Mouse (Mus musculus): Measurements from ENCODE around the gene Dcakd. TPM values are rescaled to one million over a fixed set of nuclear protein-coding genes. Genes with fewer than 3 reads are reported as not detected.

Gene Dcakd
- total and polyA plus RNA-seq, 2 experiments from 2014 or later = 165 to 191 TPM

GRCm38 (mm10) chr11:102956962-102957614, 71.0 kb downstream of the Dcakd start:
- Histone ChIP-seq H3K9me3 (ENCODE audit: low read length) (no peaks in the 10 kb centered on the region), H3K36me3 (ENCODE audit: insufficient read depth, low read length) (no peaks in the 10 kb centered on the region), H3K9ac (replicated peaks; ENCODE audit: low read length, poor library complexity, severe bottlenecking) (peak overlapping the region; percentile 24; the same call in 1 of the 2 replicates), H3K27me3 (ENCODE audit: insufficient read depth, low read length) (no peaks in the 10 kb centered on the region), H3K27ac (ENCODE audit: low read depth, low read length) (0 out of 2 replicates have a peak overlapping the region, but pooled peaks have one; percentile 32), H3K4me1 (ENCODE audit: insufficient read depth, low read length) (no peaks in the 10 kb centered on the region), H3K4me3 (ENCODE audit: low read depth, low read length) (no peak overlapping the region), H3K4me2 (ENCODE audit: low read depth, low read length, poor library complexity, severe bottlenecking) (no peak overlapping the region)
- WGBS = 43% methylated on average over 16 of the region's 16 CpGs
- ATAC-seq (ENCODE audit: low FRiP score) = no peak
- peak; percentile 21 for DNase-seq (ENCODE audit: low spot score)
- TF ChIP-seq CTCF (IDR thresholded peaks at IDR 0.05) = no peak

- no peak overlapping the region for H3K27ac ChIP-seq (ENCODE audit: low read depth, low read length)
- TF ChIP-seq CTCF (IDR thresholded peaks at IDR 0.05) = no peak
- ATAC-seq (ENCODE audit: low FRiP score) (no peak), DNase-seq (ENCODE audit: low spot score) (no peak)
- H3K36me3 ChIP-seq (ENCODE audit: insufficient read depth, low read length) = no peaks in the 10 kb centered on the region
- 17% methylated on average over 6 of the region's 6 CpGs for WGBS
- no peak overlapping the region for H3K4me3 ChIP-seq (ENCODE audit: low read depth, low read length)
- H3K9ac ChIP-seq (replicated peaks; ENCODE audit: low read length, poor library complexity, severe bottlenecking) = no peak overlapping the region
- peaks cover 5% of the 10 kb centered on the region for H3K27me3 ChIP-seq (ENCODE audit: insufficient read depth, low read length)
- H3K4me2 ChIP-seq (ENCODE audit: low read depth, low read length, poor library complexity, severe bottlenecking) = no peak overlapping the region
- H3K9me3 ChIP-seq (ENCODE audit: low read length) = no peaks in the 10 kb centered on the region
- peaks cover 5% of the 10 kb centered on the region for H3K4me1 ChIP-seq (ENCODE audit: insufficient read depth, low read length)
These were observed 75.2 kb downstream of the Dcakd start for GRCm38 (mm10) chr11:102952922-102953321.

DNA sequence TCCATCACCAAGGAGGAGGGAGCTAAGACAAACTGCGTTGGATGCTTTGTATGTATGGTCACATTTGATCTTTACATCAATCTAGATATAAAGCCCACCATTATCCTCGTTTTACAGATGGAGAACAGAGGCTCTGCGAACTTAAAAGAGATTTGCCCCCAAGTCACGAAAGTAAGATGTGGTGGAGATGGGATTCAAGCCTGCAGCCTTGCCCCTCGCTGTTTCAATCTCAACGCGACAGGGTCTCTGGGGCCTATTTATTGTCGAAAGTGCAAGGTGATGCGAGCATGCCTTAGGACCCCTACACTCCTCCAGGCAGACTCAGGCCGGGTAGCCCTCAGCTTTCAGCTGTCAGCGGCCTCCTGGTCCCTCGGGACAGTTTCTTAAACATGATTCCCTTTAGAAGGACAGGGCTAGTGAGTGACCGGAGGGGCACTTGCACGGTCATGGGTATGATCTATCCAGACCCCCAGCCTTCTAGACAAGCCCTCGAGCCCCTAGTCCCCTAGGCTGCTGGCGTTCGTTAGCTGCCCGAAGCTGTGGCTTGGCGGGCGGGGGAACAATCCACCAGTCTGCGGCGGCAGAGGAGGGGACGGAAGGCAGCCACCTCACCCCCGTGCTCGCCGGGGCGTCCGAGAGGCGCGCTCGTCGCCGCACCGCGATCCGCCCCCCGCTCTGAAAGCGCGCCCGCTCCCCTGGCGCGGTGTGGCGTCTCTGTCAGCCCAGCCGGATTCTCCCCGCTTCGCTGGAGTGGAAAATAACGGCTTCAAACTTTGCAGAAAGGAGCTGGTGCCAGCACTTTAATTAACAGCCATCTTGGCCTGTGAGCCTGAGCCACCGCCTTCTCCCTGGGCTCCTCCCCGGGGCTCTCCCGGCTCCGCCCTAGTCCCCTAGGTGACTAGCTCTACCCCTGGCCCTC, 79.8 kb downstream of the Dcakd start:
- 4% methylated on average over 50 of the region's 51 CpGs for WGBS

GRCm38 (mm10) chr11:102946992-102947343, 81.2 kb downstream of the Dcakd start:
- Histone ChIP-seq H3K4me2 (ENCODE audit: low read depth, low read length, poor library complexity, severe bottlenecking) (peak overlapping the region; percentile 59), H3K4me1 (ENCODE audit: insufficient read depth, low read length) (peaks cover 9% of the 10 kb centered on the region), H3K36me3 (ENCODE audit: insufficient read depth, low read length) (no peaks in the 10 kb centered on the region), H3K4me3 (ENCODE audit: low read depth, low read length) (peak overlapping the region; percentile 39; the same call in 1 of the 2 replicates), H3K9ac (replicated peaks; ENCODE audit: low read length, poor library complexity, severe bottlenecking) (no peak overlapping the region), H3K27me3 (ENCODE audit: insufficient read depth, low read length) (peaks cover 49% of the 10 kb centered on the region), H3K27ac (ENCODE audit: low read depth, low read length) (no peak overlapping the region), H3K9me3 (ENCODE audit: low read length) (no peaks in the 10 kb centered on the region)
- DNase-seq (ENCODE audit: low spot score) = no peak
- ATAC-seq (ENCODE audit: low FRiP score) = peak; percentile 34; the same call in 1 of the 2 replicates
- 12% methylated on average over 8 of the region's 8 CpGs for WGBS
- peak; percentile 49 for TF ChIP-seq CTCF (IDR thresholded peaks at IDR 0.05)

More for the DNA sequence above, 79.8 kb downstream of the Dcakd start:
- ATAC-seq (ENCODE audit: low FRiP score) (no peak), DNase-seq (ENCODE audit: low spot score) (peak; percentile 59)
- Histone ChIP-seq H3K4me1 (ENCODE audit: insufficient read depth, low read length) (peaks cover 9% of the 10 kb centered on the region), H3K4me2 (ENCODE audit: low read depth, low read length, poor library complexity, severe bottlenecking) (peak overlapping the region; percentile 73), H3K27me3 (ENCODE audit: insufficient read depth, low read length) (peaks cover 46% of the 10 kb centered on the region), H3K4me3 (ENCODE audit: low read depth, low read length) (peak overlapping the region; percentile 38), H3K9ac (replicated peaks; ENCODE audit: low read length, poor library complexity, severe bottlenecking) (peak overlapping the region; percentile 46; the same call in 1 of the 2 replicates), H3K27ac (ENCODE audit: low read depth, low read length) (no peak overlapping the region), H3K9me3 (ENCODE audit: low read length) (no peaks in the 10 kb centered on the region), H3K36me3 (ENCODE audit: insufficient read depth, low read length) (no peaks in the 10 kb centered on the region)
- TF ChIP-seq CTCF (IDR thresholded peaks at IDR 0.05) = no peak

DNA sequence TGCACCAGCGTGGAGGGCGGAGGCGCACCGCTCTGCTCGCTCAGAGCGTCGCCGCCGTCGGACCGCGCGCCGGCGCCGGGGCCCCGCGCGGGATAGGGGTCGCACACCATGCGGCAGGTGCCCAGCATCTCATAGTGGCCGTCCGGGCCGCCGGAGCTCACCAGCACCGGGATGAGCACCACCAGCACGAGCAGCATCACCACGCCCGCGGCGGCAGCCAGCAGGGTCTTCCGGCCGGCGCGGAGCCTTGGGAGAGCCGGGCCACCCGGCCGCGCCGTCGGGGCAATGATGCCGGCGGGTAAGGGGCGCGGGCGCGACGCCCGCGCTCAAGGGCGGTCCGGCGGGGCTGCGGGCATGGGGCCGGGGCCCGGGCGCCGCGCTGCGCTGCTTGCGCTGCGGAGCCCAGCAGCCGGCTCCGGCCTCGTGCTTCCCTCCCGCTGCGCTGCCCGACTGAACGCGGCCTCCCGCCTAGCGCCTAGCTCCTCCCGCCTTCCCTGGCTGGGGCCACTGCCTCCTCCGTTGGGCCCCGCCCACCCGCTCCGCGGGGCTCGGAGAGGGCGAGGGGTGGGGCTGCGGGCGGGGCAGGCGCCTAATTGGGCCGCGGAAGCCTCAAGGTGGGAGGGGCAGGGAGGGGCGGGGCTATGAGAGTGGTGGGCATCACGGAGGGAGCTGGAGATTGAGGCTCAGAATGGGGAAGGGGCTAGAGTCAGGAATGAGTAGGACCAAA, 81.7 kb downstream of the Dcakd start, which contains the start of gene C1ql1:
Gene C1ql1 (minus strand): TSS at position 424 of the 727 bp plus-strand sequence.
- H3K4me1 ChIP-seq (ENCODE audit: insufficient read depth, low read length) = peaks cover 9% of the 10 kb centered on the region
- peak; percentile 78 for DNase-seq (ENCODE audit: low spot score)
- no peaks in the 10 kb centered on the region for H3K9me3 ChIP-seq (ENCODE audit: low read length)
- peak; percentile 58 for ATAC-seq (ENCODE audit: low FRiP score)
- no peak for TF ChIP-seq CTCF (IDR thresholded peaks at IDR 0.05)
- WGBS = under 1% methylated on average over 46 of the region's 87 CpGs
- peak within 1 kb of the TSS; percentile 59 for H3K4me2 ChIP-seq (ENCODE audit: low read depth, low read length, poor library complexity, severe bottlenecking)
- peak within 1 kb of the TSS; percentile 39 for H3K4me3 ChIP-seq (ENCODE audit: low read depth, low read length)
- H3K9ac ChIP-seq (replicated peaks; ENCODE audit: low read length, poor library complexity, severe bottlenecking) = 0 out of 2 replicates have a peak within 1 kb of the TSS, but pooled peaks have one; percentile 9
- peaks cover 49% of the 10 kb centered on the region for H3K27me3 ChIP-seq (ENCODE audit: insufficient read depth, low read length)
- H3K36me3 ChIP-seq (ENCODE audit: insufficient read depth, low read length) = no peaks in the 10 kb centered on the region
- H3K27ac ChIP-seq (ENCODE audit: low read depth, low read length) = no peak within 1 kb of the TSS

All from midbrain, postnatal 0 days (tissue).